Mouse (Mus musculus) liver, embryonic 14.5 days (tissue): Measurements from ENCODE around the gene Nop9.

Source experiments
- CTCF ChIP-seq: IDR thresholded peaks from 2 replicates; pipeline ENCODE4 v1.5.1; 2016; ENCODE audit warnings: antibody characterized with exemption, low read depth, control low read depth
- EP300 ChIP-seq: IDR thresholded peaks from 2 replicates; pipeline ENCODE4 v1.6.1; 2016; ENCODE audit warnings: antibody characterized with exemption, low read depth

- no peak for TF ChIP-seq CTCF
- TF ChIP-seq EP300 = no peak
Measured at GRCm38 (mm10) chr14:55778686-55779085, 33.2 kb downstream of the Nop9 start.
